Mouse (Mus musculus) hindbrain, embryonic 12.5 days (tissue): ENCODE measurements at regions not wholly inside any gene's neighbourhood (a gene's known extent, or its start where the extent isn't known, plus 50 kb on each side); places are given as distances from the start of the nearest gene placed in this dataset.
"Not testable (repeated sequence)": the region's sequence is repeated elsewhere in the genome, so short reads cannot be mapped to it uniquely, and the experiment has no call there.

Experiments
- ATAC-seq: fragments of 200-750 bp; cut with Nextera tagmentation; 2 replicates; pipeline ENCODE4 v1.8.0; 2017; ENCODE audit warnings: moderate TSS enrichment; ENCODE audit not compliant: low FRiP score
- H3K27ac ChIP-seq: fragments of 300-500 bp; sonication (generic); 2 replicates; pipeline ENCODE4 v1.5.1; 2016; ENCODE audit warnings: mild to moderate bottlenecking
- H3K27me3 ChIP-seq: fragments of 300-500 bp; sonication (generic); 2 replicates; pipeline ENCODE4 v1.6.1; 2016; ENCODE audit warnings: mild to moderate bottlenecking
- H3K36me3 ChIP-seq: fragments of 300-500 bp; sonication (generic); 2 replicates; pipeline ENCODE4 v1.6.1; 2016; ENCODE audit warnings: mild to moderate bottlenecking
- H3K4me1 ChIP-seq: fragments of 300-500 bp; sonication (generic); 2 replicates; pipeline ENCODE4 v1.6.1; 2016
- H3K4me2 ChIP-seq: fragments of 300-500 bp; sonication (generic); replicated peaks from 2 replicates; pipeline ENCODE4 v1.6.1; 2016; ENCODE audit warnings: mild to moderate bottlenecking
- H3K4me3 ChIP-seq: fragments of 300-500 bp; sonication (generic); 2 replicates; pipeline ENCODE4 v1.5.1; 2016; ENCODE audit warnings: mild to moderate bottlenecking
- H3K9ac ChIP-seq: fragments of 300-500 bp; sonication (generic); 2 replicates; pipeline ENCODE4 v1.6.1; 2016; ENCODE audit warnings: mild to moderate bottlenecking, moderate library complexity
- H3K9me3 ChIP-seq: fragments of 300-500 bp; sonication (generic); replicated peaks from 2 replicates; pipeline ENCODE4 v1.6.1; 2016; ENCODE audit warnings: mild to moderate bottlenecking
- WGBS: fragments of 180-500 bp; shearing (Covaris S2); methylation state at CpG from one replicate; pipeline ENCODE4 v1.1.7; 2016; 5-methylcytosine and 5-hydroxymethylcytosine counted together

DNA sequence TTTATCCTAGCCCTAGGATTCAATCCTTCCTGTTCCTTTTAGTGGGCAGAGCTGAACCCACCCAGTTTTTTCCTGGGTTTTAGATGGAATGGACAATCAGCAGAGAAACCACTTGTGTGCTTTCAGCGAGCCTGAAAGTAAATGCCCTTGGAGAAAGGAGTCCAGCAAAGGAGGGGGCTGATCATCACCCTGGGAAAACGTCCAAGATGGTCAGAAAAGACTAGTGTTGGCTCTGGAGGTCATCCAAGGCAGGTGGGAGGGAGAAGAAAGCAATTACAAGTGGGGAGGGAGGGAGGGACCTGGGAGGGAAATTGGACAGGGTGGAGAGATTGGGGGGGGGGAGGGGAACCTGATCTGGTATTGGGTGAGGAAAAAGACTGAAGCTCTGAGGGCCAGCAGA lies 55.6 kb upstream of the Zfp366 start:
- peaks cover 6% of the 10 kb centered on the region; the same call in 1 of the 2 replicates for H3K4me1 ChIP-seq
- no peak overlapping the region for H3K9ac ChIP-seq
- ATAC-seq, result no peak
- H3K9me3 ChIP-seq, result no peaks in the 10 kb centered on the region
- H3K27me3 ChIP-seq, result no peaks in the 10 kb centered on the region
- no peaks in the 10 kb centered on the region for H3K36me3 ChIP-seq
- 60% methylated on average over 2 of the region's 2 CpGs for WGBS
- H3K27ac ChIP-seq, result no peak overlapping the region
- no peak overlapping the region for H3K4me2 ChIP-seq
- H3K4me3 ChIP-seq, result no peak overlapping the region

DNA sequence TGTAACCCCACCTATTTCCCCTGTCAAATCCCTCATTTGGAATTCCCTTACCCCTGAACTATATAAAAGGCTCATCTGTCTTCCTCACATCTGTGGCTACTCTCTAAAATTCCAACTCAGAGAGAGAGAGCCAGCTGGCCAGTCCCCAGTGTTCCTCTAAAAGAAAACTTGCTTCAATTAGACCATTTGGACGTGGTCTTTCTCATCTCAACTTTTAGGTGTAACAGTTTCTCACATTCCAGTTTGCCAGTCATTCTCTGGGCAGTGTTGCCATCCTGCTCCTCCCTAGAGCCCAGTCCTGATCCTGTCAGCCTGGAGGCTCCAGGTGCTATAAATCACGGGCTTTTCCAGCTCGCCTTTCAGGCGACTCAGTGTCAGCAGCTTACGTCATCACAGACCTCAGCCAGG lies 56.3 kb upstream of the Zfp366 start:
- Histone ChIP-seq H3K27me3 (no peaks in the 10 kb centered on the region), H3K4me2 (no peak overlapping the region), H3K4me3 (no peak overlapping the region), H3K9ac (no peak overlapping the region), H3K4me1 (peaks cover 10% of the 10 kb centered on the region; the same call in 1 of the 2 replicates), H3K9me3 (no peaks in the 10 kb centered on the region), H3K27ac (no peak overlapping the region), H3K36me3 (no peaks in the 10 kb centered on the region)
- WGBS, result 83% methylated on average over 5 of the region's 5 CpGs
- no peak for ATAC-seq

- no peaks in the 10 kb centered on the region for H3K27me3 ChIP-seq
- peaks cover 10% of the 10 kb centered on the region; the same call in 1 of the 2 replicates for H3K4me1 ChIP-seq
- WGBS, result 79% methylated on average over 5 of the region's 5 CpGs
- no peak overlapping the region for H3K4me3 ChIP-seq
- no peak overlapping the region for H3K27ac ChIP-seq
- H3K9ac ChIP-seq, result no peak overlapping the region
- H3K36me3 ChIP-seq, result no peaks in the 10 kb centered on the region
- ATAC-seq, result no peak
- H3K9me3 ChIP-seq, result no peaks in the 10 kb centered on the region
- H3K4me2 ChIP-seq, result no peak overlapping the region
These were observed 56.9 kb upstream of the Zfp366 start for GRCm38 (mm10) chr13:99127716-99128115.

DNA sequence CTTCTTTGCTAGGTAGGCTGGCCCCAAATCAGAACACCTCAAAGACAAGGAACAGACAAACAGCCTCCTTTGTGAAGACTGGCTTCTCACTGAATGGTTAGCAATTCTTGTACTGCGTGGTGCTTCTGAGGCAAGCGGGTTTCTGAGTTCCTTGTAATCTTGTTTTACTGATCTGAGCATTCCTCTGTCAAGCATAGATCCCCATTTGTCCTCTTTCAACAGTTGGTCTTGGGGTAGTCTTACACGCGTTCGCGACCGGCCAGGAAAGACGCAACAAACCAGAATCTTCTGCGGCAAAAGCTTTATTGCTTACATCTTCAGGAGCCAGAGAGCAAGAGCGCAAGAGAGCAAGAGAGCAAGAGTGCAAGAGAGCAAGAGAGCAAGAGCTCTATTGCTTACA lies 57.7 kb upstream of the Zfp366 start:
- not testable (repeated sequence) for H3K9ac ChIP-seq, H3K27ac ChIP-seq, H3K27me3 ChIP-seq, H3K4me2 ChIP-seq, ATAC-seq, H3K4me3 ChIP-seq, H3K36me3 ChIP-seq, H3K9me3 ChIP-seq
- H3K4me1 ChIP-seq, result peaks cover 10% of the 10 kb centered on the region; the same call in 1 of the 2 replicates
- 96% methylated on average over 10 of the region's 10 CpGs for WGBS

GRCm38 (mm10) chr13:99126538-99126937 lies 58.1 kb upstream of the Zfp366 start:
- Histone ChIP-seq H3K4me3 (no peak overlapping the region), H3K27ac (no peak overlapping the region), H3K27me3 (no peaks in the 10 kb centered on the region), H3K4me2 (no peak overlapping the region), H3K4me1 (peaks cover 10% of the 10 kb centered on the region; the same call in 1 of the 2 replicates), H3K9ac (no peak overlapping the region), H3K9me3 (no peaks in the 10 kb centered on the region), H3K36me3 (no peaks in the 10 kb centered on the region)
- ATAC-seq, result no peak
- 83% methylated on average over 8 of the region's 8 CpGs for WGBS

DNA sequence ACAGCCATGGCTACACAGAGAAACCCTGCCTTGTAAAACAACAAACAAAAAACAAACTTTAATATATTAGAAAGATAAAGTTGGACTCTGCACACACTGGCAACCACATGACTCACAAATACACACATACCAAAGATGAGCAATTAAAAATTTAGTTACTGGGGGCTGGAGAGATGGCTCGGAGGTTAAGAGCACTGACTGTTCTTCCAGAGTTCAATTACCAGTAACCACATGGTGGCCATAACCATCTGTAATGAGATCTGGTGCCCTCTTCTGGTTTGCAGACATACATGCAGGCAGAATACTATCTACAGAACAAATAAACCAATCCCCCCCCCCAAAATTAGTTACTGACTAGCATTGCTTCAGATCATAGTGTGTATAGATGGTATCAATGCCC lies 58.7 kb upstream of the Zfp366 start:
- H3K4me1 ChIP-seq, result peaks cover 10% of the 10 kb centered on the region; the same call in 1 of the 2 replicates
- ATAC-seq, result no peak
- H3K9me3 ChIP-seq, result no peaks in the 10 kb centered on the region
- H3K4me2 ChIP-seq, result no peak overlapping the region
- H3K36me3 ChIP-seq, result no peaks in the 10 kb centered on the region
- 76% methylated on average over 1 of the region's 1 CpGs for WGBS
- H3K9ac ChIP-seq, result no peak overlapping the region
- H3K27me3 ChIP-seq, result no peaks in the 10 kb centered on the region
- H3K4me3 ChIP-seq, result no peak overlapping the region
- no peak overlapping the region for H3K27ac ChIP-seq

DNA sequence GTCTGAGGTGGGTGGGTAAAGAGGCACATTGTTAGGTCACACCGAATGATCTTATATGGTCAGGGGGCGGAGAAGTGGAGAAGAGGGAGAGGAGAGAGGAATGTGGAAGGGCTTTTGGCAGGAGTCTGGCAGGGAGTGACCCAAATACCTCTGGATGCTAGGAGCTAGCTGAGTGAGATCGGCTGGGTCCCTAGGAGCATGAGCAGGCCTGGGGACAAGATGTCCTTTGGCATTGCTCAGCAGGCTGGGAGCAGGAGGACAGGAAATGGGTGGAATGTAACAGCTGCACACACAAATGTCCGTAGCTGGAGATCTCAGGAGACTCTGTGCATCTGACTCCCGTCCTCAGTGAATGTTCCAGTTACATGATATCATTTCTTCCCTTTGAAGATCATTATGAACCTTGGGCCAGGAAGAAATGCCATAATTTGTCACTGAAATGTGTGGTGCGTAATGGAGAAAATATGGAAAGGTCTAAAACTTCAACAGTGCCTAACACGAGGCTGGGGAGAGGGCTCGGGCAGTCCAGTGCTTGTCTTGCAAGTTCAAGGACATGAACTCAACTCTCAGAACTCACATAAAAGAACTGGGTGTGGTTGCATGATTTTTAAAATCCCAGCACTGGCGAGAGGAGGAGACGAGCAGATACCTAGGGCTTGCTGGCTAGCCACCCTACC lies 59.6 kb upstream of the Zfp366 start:
- Histone ChIP-seq H3K9me3 (no peaks in the 10 kb centered on the region), H3K27ac (no peak overlapping the region), H3K27me3 (no peaks in the 10 kb centered on the region), H3K4me1 (peaks cover 10% of the 10 kb centered on the region; the same call in 1 of the 2 replicates), H3K4me2 (no peak overlapping the region), H3K4me3 (no peak overlapping the region), H3K36me3 (no peaks in the 10 kb centered on the region), H3K9ac (no peak overlapping the region)
- ATAC-seq, result no peak
- 69% methylated on average over 10 of the region's 10 CpGs for WGBS

GRCm38 (mm10) chr13:99124141-99124540 lies 60.5 kb upstream of the Zfp366 start:
- H3K27me3 ChIP-seq, result no peaks in the 10 kb centered on the region
- no peaks in the 10 kb centered on the region for H3K9me3 ChIP-seq
- WGBS, result 41% methylated on average over 2 of the region's 2 CpGs
- H3K4me1 ChIP-seq, result peaks cover 10% of the 10 kb centered on the region; the same call in 1 of the 2 replicates
- H3K9ac ChIP-seq, result no peak overlapping the region
- H3K36me3 ChIP-seq, result no peaks in the 10 kb centered on the region
- no peak overlapping the region for H3K27ac ChIP-seq
- no peak overlapping the region for H3K4me2 ChIP-seq
- ATAC-seq, result no peak
- H3K4me3 ChIP-seq, result no peak overlapping the region

- Histone ChIP-seq H3K4me1 (peaks cover 10% of the 10 kb centered on the region; the same call in 1 of the 2 replicates), H3K9ac (no peak overlapping the region), H3K36me3 (no peaks in the 10 kb centered on the region), H3K4me2 (no peak overlapping the region), H3K27ac (no peak overlapping the region), H3K9me3 (no peaks in the 10 kb centered on the region), H3K4me3 (no peak overlapping the region), H3K27me3 (no peaks in the 10 kb centered on the region)
- 79% methylated on average over 12 of the region's 12 CpGs for WGBS
- ATAC-seq, result no peak
These were observed 61.0 kb upstream of the Zfp366 start for GRCm38 (mm10) chr13:99123476-99124140.

- not testable (repeated sequence) for ATAC-seq, H3K9ac ChIP-seq, H3K4me3 ChIP-seq, H3K27ac ChIP-seq, H3K36me3 ChIP-seq, H3K9me3 ChIP-seq, H3K4me2 ChIP-seq, H3K27me3 ChIP-seq, H3K4me1 ChIP-seq
- WGBS, result 89% methylated on average over 4 of the region's 4 CpGs
These were observed 62.1 kb upstream of the Zfp366 start for GRCm38 (mm10) chr13:99122539-99122938.

DNA sequence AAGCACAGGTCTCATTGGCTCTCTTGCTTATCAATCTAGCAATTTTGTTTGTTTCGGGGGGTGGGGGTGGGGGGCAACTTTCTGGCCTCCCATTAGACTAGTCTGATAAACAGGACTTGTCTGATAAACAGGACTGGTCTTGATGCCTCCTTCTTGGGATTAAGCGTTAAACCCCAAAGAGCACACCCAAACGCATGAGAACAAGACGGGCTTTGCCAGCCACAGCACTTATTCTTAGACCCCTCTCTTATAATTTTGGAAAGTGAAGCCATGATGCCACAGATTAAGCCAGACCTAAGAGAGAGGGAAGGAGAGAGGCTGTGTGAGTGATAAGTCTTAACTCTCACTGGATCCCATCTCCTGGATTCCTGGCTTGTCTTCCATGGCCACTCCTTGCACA lies 63.5 kb upstream of the Zfp366 start:
- no peaks in the 10 kb centered on the region for H3K27me3 ChIP-seq
- H3K36me3 ChIP-seq, result no peaks in the 10 kb centered on the region
- H3K4me2 ChIP-seq, result no peak overlapping the region
- no peaks in the 10 kb centered on the region for H3K9me3 ChIP-seq
- H3K4me1 ChIP-seq, result peaks cover 8% of the 10 kb centered on the region; the same call in 1 of the 2 replicates
- no peak overlapping the region for H3K9ac ChIP-seq
- ATAC-seq, result no peak
- H3K27ac ChIP-seq, result no peak overlapping the region
- WGBS, result 93% methylated on average over 4 of the region's 4 CpGs
- no peak overlapping the region for H3K4me3 ChIP-seq

- 100% methylated on average over 3 of the region's 3 CpGs for WGBS
- H3K9ac ChIP-seq, result no peak overlapping the region
- H3K4me2 ChIP-seq, result no peak overlapping the region
- no peak overlapping the region for H3K27ac ChIP-seq
- no peak overlapping the region for H3K4me3 ChIP-seq
- no peaks in the 10 kb centered on the region for H3K9me3 ChIP-seq
- H3K36me3 ChIP-seq, result no peaks in the 10 kb centered on the region
- H3K27me3 ChIP-seq, result no peaks in the 10 kb centered on the region
- no peak for ATAC-seq
- peaks cover 7% of the 10 kb centered on the region; the same call in 1 of the 2 replicates for H3K4me1 ChIP-seq
These were observed 64.7 kb upstream of the Zfp366 start for GRCm38 (mm10) chr13:99119941-99120340.

DNA sequence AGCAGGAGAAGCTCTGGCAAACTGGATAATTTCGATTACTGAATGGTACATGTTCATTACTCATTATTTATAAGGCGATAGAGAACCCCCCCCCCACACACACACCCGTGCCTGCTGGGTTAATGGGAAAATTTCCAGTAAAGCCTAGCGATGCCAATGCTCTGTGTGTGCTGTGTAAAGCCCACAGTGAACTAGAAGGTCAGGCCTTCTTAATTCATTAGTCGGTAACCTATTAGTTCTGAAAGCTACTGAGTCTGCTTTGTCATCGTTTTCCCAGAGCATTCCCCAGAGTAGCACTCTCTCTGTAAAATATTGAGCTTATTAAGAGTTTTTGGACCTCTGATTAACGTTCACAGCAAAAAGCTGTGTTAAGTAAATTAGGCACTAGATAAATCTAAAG lies 65.7 kb upstream of the Zfp366 start:
- no peaks in the 10 kb centered on the region for H3K27me3 ChIP-seq
- H3K9me3 ChIP-seq, result no peaks in the 10 kb centered on the region
- no peak for ATAC-seq
- no peak overlapping the region for H3K4me3 ChIP-seq
- no peak overlapping the region for H3K9ac ChIP-seq
- 0 out of 2 replicates have a peak, but pooled peaks cover 3% of the 10 kb centered on the region for H3K4me1 ChIP-seq
- WGBS, result 70% methylated on average over 7 of the region's 7 CpGs
- H3K36me3 ChIP-seq, result no peaks in the 10 kb centered on the region
- no peak overlapping the region for H3K4me2 ChIP-seq
- no peak overlapping the region for H3K27ac ChIP-seq
